Mouse (Mus musculus) urinary bladder, postnatal 4 days (tissue): ENCODE results near the gene Adgrl2.

Source experiments
- DNase-seq, 2 experiments: peaks; one replicate each; pipeline ENCODE4 v3.0.0; 2021 to 2022; ENCODE audit warnings: low spot score in 2 of 2

Gene Adgrl2

DNA sequence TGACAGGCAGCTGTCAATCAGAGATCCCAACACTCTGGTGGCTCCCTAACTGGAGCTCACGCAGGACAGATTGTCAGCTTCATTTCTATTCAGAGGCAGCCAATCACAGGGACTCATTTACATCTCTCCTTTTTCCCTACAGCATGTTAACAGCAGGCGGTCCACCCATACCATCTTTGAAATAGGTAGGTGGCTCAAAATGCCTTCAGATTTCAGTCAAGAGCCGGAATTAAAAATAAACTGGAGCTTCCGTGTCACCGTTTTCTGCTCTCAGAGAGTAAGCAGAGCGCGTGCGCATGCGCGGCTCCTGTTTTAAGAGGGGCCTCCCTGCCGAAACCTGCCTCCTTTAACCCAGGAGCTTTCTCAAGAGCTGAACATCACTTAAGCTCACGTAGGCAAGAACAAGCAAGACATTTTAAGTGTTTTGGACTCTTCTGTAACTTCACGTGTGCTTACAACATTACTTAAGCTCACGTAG lies 67.7 kb downstream of the Adgrl2 start:
- DNase-seq = no peak

DNA sequence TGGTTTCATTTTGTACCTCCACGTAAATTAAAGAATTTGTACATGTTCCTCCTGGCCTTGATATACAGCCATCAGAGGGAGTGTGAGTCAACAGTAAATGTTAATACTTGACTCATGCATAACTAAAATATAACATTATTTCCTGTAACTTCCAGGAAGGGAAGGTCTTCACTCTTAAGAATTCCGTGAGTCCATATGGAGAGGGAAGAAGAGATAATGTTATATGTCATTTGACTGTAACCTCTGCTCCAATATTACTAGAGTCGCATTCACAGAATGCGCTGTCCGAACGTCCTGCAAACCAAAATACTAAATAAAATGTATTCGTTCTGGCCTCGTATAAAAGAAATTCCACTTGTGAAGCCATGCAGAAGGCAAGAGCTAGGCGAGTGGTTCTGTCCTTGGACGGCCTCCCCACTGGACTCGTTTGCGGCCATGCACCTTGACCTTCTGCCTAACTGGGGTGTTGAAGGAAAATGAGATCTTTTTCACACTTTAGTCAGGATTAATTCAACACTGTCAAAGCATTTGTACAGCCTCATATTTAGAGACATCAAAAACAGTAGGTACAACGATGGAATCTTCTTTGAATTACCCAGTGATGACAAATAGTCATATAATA lies 68.3 kb downstream of the Adgrl2 start:
- no peak for DNase-seq

DNA sequence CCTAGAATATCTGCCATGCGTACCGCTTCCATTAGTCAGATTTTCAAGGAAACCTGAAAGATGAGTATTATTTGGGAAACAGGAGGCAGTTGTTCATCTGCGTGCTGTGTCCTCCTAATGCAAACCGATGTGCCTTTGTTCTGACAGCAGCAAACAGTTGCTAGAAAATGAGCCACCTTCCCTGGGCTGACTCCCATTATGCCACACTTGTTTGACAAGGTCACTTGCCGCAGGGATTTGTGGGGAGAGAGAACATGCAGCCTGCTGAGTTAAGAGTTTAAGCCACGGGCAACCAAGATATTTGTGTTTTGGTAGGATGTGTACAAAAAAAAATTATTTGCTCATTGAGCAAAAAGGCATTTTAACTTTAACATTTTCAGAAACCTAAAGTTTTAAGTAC lies 69.5 kb downstream of the Adgrl2 start:
- DNase-seq = no peak

DNA sequence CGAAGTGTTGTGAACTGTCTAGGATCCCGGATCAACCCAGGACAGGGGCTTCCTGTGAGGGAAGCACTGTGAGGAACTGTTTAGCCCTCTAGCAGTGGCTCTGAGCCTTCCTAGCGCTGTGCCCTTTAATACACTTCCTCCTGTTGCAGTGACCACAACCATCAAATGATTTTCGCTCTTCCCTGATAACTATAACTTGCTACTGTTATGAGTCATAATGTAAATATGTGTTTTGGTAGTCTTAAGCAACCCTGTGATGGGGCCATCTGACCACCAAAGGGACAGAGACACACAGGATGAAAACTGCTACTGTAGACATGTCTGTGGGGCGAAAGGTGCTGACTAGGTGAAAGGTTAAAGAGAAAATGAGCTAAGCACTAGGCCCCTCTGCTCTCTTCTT lies 71.9 kb downstream of the Adgrl2 start:
- DNase-seq = no peak

DNA sequence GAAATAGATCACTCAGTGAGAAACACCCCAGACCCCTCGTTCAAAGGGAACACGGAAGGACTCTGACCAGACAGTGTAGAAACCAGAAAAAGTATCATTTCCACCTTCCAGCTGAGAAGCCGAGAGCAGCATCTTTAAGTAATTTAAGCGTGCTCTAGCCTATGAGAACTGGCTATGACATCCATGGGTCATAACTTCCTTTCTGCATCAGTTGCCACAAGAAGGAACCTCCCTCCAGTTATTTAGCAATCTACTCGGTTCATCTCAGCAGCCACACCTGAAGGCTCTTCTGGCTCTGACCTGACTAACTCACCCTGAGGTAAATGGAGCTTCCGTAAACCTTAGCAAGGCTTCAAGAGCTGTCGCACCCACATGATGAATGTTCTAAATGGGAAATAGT lies 72.5 kb downstream of the Adgrl2 start:
- no peak for DNase-seq

DNA sequence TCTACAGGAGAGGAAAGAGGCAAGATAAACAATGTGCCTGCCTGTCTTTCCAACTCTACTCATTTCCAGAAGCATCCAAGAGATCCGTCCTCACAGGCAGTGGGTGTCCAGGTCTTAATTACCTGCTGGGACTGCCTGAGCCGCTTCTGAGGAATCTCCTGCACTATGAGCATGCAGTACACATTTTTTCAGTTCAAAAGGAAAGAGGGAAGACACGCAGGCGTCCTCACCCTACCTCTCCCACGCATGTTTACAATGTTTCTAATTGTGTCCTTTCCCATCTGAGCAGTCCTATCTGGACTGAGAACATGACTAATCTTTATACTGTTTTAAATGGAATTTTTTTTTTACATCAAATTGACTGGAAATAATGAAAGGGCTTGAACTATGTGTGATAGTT lies 74.1 kb downstream of the Adgrl2 start:
- DNase-seq = no peak

DNA sequence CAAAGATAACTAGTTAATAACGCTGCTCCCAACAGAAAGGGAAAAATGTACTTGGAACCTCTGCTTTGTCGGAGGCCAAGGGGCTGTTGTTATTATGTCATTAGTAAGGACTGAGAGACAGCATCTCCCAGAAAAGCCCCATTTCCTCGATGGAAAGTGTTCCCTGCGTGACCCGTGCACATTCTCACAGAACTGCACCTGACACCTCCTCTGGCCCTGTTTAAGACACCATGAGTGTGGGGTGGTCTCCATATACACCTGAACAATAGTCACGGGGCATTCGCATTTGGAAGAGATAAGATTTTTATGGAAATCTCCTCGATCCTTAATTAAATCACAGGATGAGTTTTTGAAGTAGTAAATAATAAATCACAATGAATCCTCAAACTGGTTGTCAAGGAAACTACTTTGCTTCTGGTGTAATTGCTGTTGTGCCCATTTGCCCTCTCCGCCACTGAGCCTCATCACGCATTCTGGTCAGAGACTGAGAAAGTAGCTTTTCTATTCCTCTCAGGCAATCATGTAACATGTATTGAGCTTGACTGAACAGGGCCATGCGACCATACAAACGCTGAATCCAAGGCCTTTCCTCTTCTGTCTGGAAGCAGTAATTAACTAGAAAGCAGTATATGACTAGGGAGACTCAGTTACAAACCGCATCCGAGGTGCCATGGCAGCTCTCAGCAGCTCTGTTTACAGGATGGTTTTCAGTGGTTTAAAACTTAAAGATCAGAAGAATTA lies 77.2 kb downstream of the Adgrl2 start:
- no peak for DNase-seq

DNA sequence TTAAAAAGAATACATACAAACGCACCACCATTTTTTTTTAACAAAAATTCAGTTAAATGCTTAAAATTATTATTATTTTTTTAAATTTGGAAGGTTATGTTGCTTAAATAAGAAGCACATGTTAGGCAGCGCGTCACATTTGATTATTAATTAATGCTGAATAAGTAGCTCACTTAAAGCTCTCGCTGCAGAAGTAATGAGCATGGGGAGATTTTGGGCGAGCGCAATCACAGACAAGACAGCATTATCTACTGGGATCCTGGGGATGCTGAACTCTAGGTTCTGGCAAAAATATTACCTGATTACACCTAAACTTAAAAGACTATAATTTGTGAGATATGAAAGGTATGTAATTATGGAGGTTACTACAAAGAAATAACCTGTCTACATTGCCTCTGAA lies 77.8 kb downstream of the Adgrl2 start:
- DNase-seq = no peak

DNA sequence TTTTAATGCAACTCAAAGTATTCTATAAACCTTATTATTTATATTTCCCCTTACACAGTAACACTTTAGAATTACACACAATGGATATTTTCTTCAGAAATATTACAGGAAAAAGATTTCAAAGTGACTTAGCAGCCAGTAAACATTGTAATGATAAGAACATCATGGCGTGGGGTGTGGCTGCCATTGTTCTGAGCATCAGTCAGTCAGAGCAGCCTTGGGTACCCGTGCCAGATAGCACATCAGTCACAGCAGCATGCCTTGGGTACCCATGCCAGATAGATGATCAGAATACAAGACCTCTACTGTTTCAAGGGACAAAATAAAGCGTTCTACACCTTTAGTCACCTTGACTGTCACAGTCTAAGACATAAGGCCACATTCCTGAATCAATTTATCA lies 82.5 kb downstream of the Adgrl2 start:
- DNase-seq = no peak

DNA sequence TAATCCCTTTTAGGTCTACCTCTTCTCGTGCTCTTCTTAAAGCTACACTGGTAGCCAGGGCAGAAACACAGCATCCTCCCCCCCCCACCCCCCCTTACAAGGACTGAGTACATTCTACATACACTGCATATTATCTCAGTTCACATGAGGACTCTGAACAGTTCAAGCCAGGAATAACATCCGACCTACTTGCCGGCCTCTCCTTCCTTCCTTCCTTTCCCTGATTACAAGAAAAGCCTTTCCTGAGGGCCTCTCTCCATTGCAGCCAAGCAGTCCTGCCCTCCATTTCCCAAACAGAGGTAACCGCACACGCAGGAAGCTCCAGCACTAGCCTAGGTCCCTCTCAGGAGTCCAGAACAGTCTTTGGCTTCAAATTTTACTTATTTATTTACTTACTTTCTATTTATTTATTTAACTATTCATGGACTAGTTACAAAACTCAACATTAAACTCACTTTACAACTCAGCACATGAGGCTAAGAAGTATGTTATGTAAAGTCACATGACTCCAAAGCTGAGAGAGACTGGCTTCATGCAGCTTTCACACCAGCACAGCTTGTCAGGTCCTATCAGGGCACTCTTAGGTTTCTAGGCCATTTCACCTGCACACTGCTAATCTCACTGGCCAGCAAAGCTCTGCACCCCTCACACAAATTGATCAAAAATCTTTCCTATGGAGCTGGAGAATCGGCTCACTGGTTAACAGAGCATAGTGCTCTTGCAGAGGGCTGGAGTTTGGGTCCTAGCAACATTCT lies 83.2 kb downstream of the Adgrl2 start:
- no peak for DNase-seq

DNA sequence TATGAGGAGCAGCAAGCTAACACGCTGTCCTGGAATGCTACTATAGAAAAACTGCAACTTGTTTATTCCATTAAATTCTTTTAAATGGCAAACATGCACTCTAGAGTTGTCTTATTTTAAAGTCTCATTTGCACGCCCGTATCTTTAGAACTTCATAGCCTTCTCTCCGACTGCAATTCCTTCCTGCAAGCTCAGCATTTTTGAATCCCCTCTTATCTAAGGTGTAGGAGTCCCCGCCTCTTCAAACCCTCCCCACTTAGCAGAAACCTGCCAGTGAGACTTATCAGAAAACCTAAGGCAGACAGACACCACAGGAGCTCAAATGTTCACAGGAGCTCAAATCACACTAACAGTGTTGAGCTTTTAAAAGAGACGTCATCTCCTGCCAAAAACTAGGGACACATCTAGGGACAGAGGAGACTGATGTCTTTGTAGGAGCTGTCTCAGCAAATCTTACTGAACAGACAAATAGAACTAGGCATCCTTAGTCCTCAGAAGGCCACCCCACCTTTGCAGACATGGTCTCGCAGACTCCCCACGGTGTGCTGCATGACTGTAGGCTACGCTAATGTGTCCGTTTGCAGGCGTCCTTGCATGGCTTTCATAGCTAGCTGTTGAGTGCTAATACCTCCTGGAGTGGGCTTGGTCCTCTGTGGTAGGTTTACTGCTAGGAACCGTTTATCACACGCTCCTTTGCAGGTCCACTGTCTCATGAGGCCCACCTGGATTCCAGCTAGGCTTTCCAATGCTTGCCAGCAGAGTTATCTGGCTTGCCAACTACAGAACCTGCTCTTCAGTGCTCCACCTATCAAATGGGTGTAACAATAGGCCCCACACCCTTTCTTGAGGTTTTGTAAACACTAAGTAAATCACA lies 84.2 kb downstream of the Adgrl2 start:
- DNase-seq = no peak

DNA sequence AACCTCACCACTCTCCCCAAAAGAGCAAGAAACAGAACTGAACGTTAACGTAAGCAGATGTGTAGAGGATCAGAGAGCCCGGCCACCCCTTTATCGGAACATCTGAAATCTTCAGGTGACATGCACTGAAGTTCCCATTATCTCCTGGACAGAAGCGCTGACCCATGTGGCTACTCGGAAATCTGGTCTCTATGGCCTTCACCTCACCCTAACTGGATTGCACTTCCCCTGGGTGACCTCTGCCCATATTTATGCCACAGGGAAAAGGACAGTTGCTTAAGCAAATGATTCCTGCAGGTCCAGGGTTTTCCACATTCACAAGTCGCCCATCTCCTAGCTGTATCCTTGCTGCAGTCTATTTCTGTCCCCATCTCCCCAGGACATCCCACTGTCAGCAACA lies 84.9 kb downstream of the Adgrl2 start:
- DNase-seq = no peak

DNA sequence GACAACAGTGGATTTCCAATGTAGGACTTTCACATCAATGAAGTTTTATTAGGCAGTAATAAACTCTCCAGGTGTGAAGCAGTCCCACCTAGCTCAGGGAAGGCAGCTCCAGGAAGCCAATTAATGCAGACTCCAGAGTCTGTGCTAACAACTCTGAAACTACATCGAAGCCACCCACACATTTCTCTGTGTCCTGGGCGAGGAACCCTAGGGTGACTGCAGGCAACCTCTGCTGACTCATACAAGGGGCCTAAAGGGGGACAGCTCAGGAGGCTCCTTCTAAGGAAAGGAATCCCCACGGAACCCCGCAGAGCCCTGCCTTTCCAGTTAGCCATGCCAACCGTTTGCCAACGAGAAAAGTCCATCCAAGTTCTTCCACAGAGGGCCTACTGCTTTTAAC lies 90.5 kb downstream of the Adgrl2 start:
- DNase-seq = no peak

DNA sequence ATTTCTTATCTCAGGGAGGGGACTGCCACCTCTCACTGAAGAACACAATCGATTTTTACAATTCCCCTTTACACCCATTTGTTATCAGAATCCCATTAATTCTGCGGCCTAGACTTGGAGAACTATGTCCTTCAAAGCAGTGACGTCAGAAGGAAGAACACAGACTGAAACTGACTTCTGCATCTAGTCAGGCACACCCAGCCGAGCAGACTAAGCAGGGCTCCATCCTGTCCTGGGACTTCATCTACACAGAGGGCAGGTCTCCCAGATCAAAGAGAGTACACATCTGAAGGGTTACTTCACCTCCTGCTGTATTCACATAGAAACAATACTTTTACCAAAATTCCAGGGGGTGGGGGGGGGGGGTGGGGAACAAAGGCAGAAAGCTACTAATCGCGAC lies 90.9 kb downstream of the Adgrl2 start:
- DNase-seq = no peak

DNA sequence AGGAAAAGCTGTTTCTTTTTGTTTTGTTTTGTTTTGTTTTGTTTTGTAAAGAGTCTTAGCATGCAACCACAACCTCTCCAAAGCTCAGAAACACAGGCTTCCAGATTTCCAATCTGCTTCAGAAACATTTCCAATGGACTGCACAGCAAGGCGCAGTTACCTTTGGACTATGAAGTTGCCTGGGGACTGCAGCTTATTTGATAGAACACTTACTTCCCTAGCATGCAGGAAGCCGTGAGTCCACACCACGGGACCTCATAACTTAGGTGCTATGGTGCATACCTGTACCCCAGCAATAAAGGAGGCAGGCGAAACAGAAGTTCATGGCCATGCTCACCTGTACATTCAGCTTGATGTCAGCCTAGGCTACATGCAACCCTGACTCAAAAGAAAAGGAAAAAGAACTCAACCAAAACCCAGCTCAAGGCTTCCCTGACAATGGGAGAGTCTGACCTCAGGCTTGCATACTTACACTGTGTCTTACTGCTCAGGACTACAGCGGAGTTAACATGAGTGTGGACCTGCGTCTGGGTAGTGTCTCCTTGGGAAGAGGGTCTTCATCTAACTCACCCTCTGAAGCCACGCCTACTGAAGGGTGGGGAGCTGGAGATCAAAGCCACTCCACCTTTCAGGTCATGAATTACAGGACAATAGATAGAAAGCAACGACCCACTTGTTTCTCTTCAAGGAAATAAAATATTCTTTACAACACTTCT lies 91.7 kb downstream of the Adgrl2 start:
- DNase-seq = no peak

DNA sequence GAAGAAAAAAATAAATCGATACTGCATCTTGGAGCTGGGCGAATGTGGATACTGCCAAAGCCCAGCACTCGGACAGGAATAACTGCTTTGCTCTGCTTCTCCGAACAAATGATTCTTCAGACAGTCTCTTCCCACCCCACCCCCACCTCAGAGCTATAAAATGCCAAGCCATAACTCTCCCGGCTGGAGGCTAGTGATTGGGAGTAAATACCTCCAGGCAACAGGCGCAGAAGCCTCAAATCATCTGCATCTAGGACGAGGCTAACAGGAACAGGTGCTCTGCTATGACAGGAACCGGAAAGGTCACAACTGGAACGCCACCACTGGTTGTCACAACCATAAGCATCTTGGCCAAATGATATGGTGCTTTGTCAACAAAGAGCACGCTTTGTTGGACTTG lies 94.1 kb downstream of the Adgrl2 start:
- no peak for DNase-seq

DNA sequence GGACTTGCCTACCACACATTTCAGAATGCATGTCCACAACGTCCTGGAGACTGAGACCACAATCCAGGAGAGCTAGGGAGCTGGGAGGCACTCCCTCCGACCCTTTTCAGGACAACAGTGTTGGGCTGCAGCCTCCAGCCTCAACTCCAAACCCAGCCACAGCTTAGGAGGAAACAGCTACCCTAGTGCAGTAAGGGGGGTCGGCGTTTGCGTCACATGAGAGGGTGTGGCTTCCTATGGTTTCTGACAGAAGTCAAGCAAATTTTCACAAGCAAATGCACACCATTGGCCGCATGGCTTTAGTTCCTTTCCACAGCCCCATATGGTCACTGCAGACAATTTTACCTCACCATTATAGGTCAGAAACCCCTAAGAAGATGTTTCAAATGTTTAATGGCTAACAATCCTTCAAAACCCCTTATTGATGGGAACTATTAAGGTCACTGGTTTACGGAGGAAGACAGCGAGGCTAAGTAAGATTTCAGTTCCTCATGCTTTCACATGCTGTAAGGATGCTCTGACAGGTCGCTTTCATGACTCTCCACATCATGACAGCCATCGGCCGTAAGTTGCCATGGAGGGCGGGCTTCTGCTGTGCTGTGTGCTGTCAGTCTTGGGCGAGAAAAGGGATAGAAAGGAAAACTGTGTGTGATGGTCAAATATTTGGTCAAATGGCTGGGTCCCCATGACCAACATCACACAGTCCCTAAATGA lies 94.8 kb downstream of the Adgrl2 start:
- no peak for DNase-seq

DNA sequence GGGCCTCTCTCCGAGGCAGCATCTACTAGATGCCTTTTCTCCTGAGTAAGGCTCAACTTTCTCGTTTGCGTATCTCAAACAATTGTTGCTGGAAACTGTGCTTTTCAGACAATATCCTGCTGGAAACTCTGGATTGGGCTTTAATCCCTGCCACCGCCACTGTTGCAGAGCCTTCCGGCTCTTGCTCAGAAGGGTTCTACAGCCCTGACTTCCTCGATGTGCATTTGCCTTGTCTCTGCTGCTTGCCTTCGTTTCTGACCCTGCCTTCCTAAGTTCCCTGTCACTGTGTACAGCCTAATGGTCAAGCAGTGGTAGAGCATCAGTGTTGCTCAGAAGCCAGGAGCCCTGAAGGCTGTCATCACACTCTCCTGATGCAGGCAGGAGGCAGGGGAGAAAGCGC lies 95.5 kb downstream of the Adgrl2 start:
- no peak for DNase-seq

DNA sequence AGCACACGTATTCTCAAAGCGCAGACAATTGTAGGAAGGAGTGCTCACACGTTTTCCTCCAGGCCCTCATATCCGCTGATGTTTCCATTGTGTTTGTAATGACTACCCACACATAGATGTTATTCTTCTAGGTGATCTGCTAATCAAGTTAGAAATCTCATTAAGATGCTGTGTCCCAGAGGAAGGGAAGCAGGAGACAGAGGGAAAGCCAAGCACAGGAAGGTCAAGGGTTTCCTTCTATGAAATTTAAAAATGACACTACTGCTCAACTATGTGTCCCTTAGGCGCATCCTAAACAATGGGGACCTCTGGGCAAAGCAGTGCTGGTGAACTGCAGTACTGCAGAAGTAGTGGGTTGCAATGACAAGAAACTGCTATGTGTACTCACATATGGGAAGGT lies 102.5 kb downstream of the Adgrl2 start:
- no peak for DNase-seq

DNA sequence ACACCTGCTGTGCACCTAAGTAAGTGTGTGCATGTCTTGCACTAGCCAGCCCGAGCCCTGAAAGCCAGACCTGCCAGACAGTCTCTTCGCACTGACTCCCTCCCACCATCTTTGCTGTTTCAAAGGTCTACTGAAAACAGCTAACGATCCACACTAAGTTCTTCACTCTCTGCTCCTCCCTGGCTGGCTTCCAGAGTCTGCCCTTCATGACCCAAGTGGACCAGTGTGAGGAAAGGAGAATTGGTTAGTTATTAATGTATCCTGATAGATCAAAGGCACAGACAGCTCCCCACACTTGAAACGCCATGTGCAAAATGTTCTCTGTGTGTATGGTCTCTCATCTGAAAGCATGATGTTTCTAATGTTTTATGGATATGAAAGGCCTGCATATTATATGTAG lies 103.4 kb downstream of the Adgrl2 start:
- DNase-seq = no peak
